Mouse (Mus musculus): ENCODE results near the gene Nlgn1.

Gene Nlgn1

GRCm38 (mm10) chr3:25707380-25707779, 624.9 kb downstream of the Nlgn1 start:
- no peaks in the 10 kb centered on the region for H3K9me3 ChIP-seq (ENCODE audit: low read length)
- no peaks in the 10 kb centered on the region for H3K36me3 ChIP-seq (ENCODE audit: insufficient read depth, low read length)
- no peaks in the 10 kb centered on the region for H3K27me3 ChIP-seq (ENCODE audit: insufficient read depth, low read length)
- H3K4me1 ChIP-seq (replicated peaks; ENCODE audit: low read depth, low read length) = no peaks in the 10 kb centered on the region
- H3K4me3 ChIP-seq (replicated peaks; ENCODE audit: low read length) = no peak overlapping the region
- no peak for TF ChIP-seq POU5F1 (IDR thresholded peaks at IDR 0.05; ENCODE audit: borderline replicate concordance, low read length)
- TF ChIP-seq NANOG (IDR thresholded peaks at IDR 0.05; ENCODE audit: borderline replicate concordance, low read length) = no peak
- no peak for TF ChIP-seq CTCF (conservative IDR thresholded peaks at IDR 0.05; ENCODE audit: low read length)

- no peak overlapping the region for H3K4me3 ChIP-seq (replicated peaks; ENCODE audit: low read length)
- no peaks in the 10 kb centered on the region for H3K4me1 ChIP-seq (replicated peaks; ENCODE audit: low read depth, low read length)
- H3K36me3 ChIP-seq (ENCODE audit: insufficient read depth, low read length) = no peaks in the 10 kb centered on the region
- TF ChIP-seq NANOG (IDR thresholded peaks at IDR 0.05; ENCODE audit: borderline replicate concordance, low read length) (no peak), CTCF (conservative IDR thresholded peaks at IDR 0.05; ENCODE audit: low read length) (no peak), POU5F1 (IDR thresholded peaks at IDR 0.05; ENCODE audit: borderline replicate concordance, low read length) (no peak)
- no peaks in the 10 kb centered on the region for H3K9me3 ChIP-seq (ENCODE audit: low read length)
- H3K27me3 ChIP-seq (ENCODE audit: insufficient read depth, low read length) = no peaks in the 10 kb centered on the region
Measured at GRCm38 (mm10) chr3:25697231-25697630, 635.0 kb downstream of the Nlgn1 start.

GRCm38 (mm10) chr3:25688789-25689464, 643.3 kb downstream of the Nlgn1 start:
- H3K4me3 ChIP-seq (replicated peaks; ENCODE audit: low read length) = no peak overlapping the region
- H3K4me1 ChIP-seq (replicated peaks; ENCODE audit: low read depth, low read length) = no peaks in the 10 kb centered on the region
- H3K36me3 ChIP-seq (ENCODE audit: insufficient read depth, low read length) = no peaks in the 10 kb centered on the region
- H3K27me3 ChIP-seq (ENCODE audit: insufficient read depth, low read length) = no peaks in the 10 kb centered on the region
- H3K9me3 ChIP-seq (ENCODE audit: low read length) = no peaks in the 10 kb centered on the region
- TF ChIP-seq POU5F1 (IDR thresholded peaks at IDR 0.05; ENCODE audit: borderline replicate concordance, low read length) (no peak), NANOG (IDR thresholded peaks at IDR 0.05; ENCODE audit: borderline replicate concordance, low read length) (no peak), CTCF (conservative IDR thresholded peaks at IDR 0.05; ENCODE audit: low read length) (no peak)

- H3K9me3 ChIP-seq (ENCODE audit: low read length) = no peaks in the 10 kb centered on the region
- no peak for TF ChIP-seq NANOG (IDR thresholded peaks at IDR 0.05; ENCODE audit: borderline replicate concordance, low read length)
- TF ChIP-seq CTCF (conservative IDR thresholded peaks at IDR 0.05; ENCODE audit: low read length) = no peak
- no peak for TF ChIP-seq POU5F1 (IDR thresholded peaks at IDR 0.05; ENCODE audit: borderline replicate concordance, low read length)
- no peaks in the 10 kb centered on the region for H3K4me1 ChIP-seq (replicated peaks; ENCODE audit: low read depth, low read length)
- no peaks in the 10 kb centered on the region for H3K27me3 ChIP-seq (ENCODE audit: insufficient read depth, low read length)
- no peak overlapping the region for H3K4me3 ChIP-seq (replicated peaks; ENCODE audit: low read length)
- no peaks in the 10 kb centered on the region for H3K36me3 ChIP-seq (ENCODE audit: insufficient read depth, low read length)
Measured at GRCm38 (mm10) chr3:25683696-25684095, 648.6 kb downstream of the Nlgn1 start.

GRCm38 (mm10) chr3:25679373-25679772, 652.9 kb downstream of the Nlgn1 start:
- H3K36me3 ChIP-seq (ENCODE audit: insufficient read depth, low read length) = no peaks in the 10 kb centered on the region
- no peak for TF ChIP-seq POU5F1 (IDR thresholded peaks at IDR 0.05; ENCODE audit: borderline replicate concordance, low read length)
- no peaks in the 10 kb centered on the region for H3K9me3 ChIP-seq (ENCODE audit: low read length)
- H3K4me1 ChIP-seq (replicated peaks; ENCODE audit: low read depth, low read length) = peaks cover 5% of the 10 kb centered on the region
- no peak overlapping the region for H3K4me3 ChIP-seq (replicated peaks; ENCODE audit: low read length)
- no peaks in the 10 kb centered on the region for H3K27me3 ChIP-seq (ENCODE audit: insufficient read depth, low read length)

- TF ChIP-seq POU5F1 (IDR thresholded peaks at IDR 0.05; ENCODE audit: borderline replicate concordance, low read length) (no peak), NANOG (IDR thresholded peaks at IDR 0.05; ENCODE audit: borderline replicate concordance, low read length) (no peak), CTCF (conservative IDR thresholded peaks at IDR 0.05; ENCODE audit: low read length) (no peak)
- H3K4me3 ChIP-seq (replicated peaks; ENCODE audit: low read length) = no peak overlapping the region
- H3K36me3 ChIP-seq (ENCODE audit: insufficient read depth, low read length) = no peaks in the 10 kb centered on the region
- H3K9me3 ChIP-seq (ENCODE audit: low read length) = no peaks in the 10 kb centered on the region
- H3K4me1 ChIP-seq (replicated peaks; ENCODE audit: low read depth, low read length) = peaks cover 5% of the 10 kb centered on the region
- H3K27me3 ChIP-seq (ENCODE audit: insufficient read depth, low read length) = no peaks in the 10 kb centered on the region
Measured at GRCm38 (mm10) chr3:25675888-25676287, 656.4 kb downstream of the Nlgn1 start.

- TF ChIP-seq NANOG (IDR thresholded peaks at IDR 0.05; ENCODE audit: borderline replicate concordance, low read length) = no peak
- TF ChIP-seq CTCF (conservative IDR thresholded peaks at IDR 0.05; ENCODE audit: low read length) = peak; percentile 83
- no peak overlapping the region for H3K4me3 ChIP-seq (replicated peaks; ENCODE audit: low read length)
- H3K4me1 ChIP-seq (replicated peaks; ENCODE audit: low read depth, low read length) = peaks cover 5% of the 10 kb centered on the region
- H3K27me3 ChIP-seq (ENCODE audit: insufficient read depth, low read length) = no peaks in the 10 kb centered on the region
- H3K36me3 ChIP-seq (ENCODE audit: insufficient read depth, low read length) = no peaks in the 10 kb centered on the region
- H3K9me3 ChIP-seq (ENCODE audit: low read length) = no peaks in the 10 kb centered on the region
Measured at GRCm38 (mm10) chr3:25675069-25675468, 657.2 kb downstream of the Nlgn1 start.

- Histone ChIP-seq H3K4me3 (replicated peaks; ENCODE audit: low read length) (no peak overlapping the region), H3K36me3 (ENCODE audit: insufficient read depth, low read length) (no peaks in the 10 kb centered on the region), H3K27me3 (ENCODE audit: insufficient read depth, low read length) (no peaks in the 10 kb centered on the region), H3K9me3 (ENCODE audit: low read length) (no peaks in the 10 kb centered on the region), H3K4me1 (replicated peaks; ENCODE audit: low read depth, low read length) (peaks cover 5% of the 10 kb centered on the region)
- no peak for TF ChIP-seq POU5F1 (IDR thresholded peaks at IDR 0.05; ENCODE audit: borderline replicate concordance, low read length)
- no peak for TF ChIP-seq NANOG (IDR thresholded peaks at IDR 0.05; ENCODE audit: borderline replicate concordance, low read length)
- TF ChIP-seq CTCF (conservative IDR thresholded peaks at IDR 0.05; ENCODE audit: low read length) = no peak
Measured at GRCm38 (mm10) chr3:25673408-25673807, 658.9 kb downstream of the Nlgn1 start.

GRCm38 (mm10) chr3:25672779-25673178, 659.5 kb downstream of the Nlgn1 start:
- Histone ChIP-seq H3K27me3 (ENCODE audit: insufficient read depth, low read length) (no peaks in the 10 kb centered on the region), H3K4me1 (replicated peaks; ENCODE audit: low read depth, low read length) (peaks cover 5% of the 10 kb centered on the region), H3K36me3 (ENCODE audit: insufficient read depth, low read length) (no peaks in the 10 kb centered on the region), H3K9me3 (ENCODE audit: low read length) (no peaks in the 10 kb centered on the region), H3K4me3 (replicated peaks; ENCODE audit: low read length) (no peak overlapping the region)
- no peak for TF ChIP-seq POU5F1 (IDR thresholded peaks at IDR 0.05; ENCODE audit: borderline replicate concordance, low read length)
- no peak for TF ChIP-seq CTCF (conservative IDR thresholded peaks at IDR 0.05; ENCODE audit: low read length)
- no peak for TF ChIP-seq NANOG (IDR thresholded peaks at IDR 0.05; ENCODE audit: borderline replicate concordance, low read length)
